ENCODE assay signal across 9 mouse cellular contexts in genomic region chr7:27685681-27686080, GRCm38 (mm10). TPM values are rescaled to one million over a fixed set of nuclear protein-coding genes. Genes with fewer than 3 reads are reported as not detected.
DNase-seq lines count a peak whose midpoint lies in the region; ATAC-seq lines count a peak whose summit lies in the region.
"Had no signal": no experiment of that assay in that cellular context is flagged by ENCODE, and none has a peak within 500 bp of the region (broad histone marks: within the 10 kb centered on the region; RNA-seq: fewer than 3 reads in every experiment).

No protein-coding gene starts in this region.

- H3K4me2 ChIP-seq in embryonic facial prominence, embryonic 15.5 days (replicated peaks), result peak overlapping the region; percentile 28; the same call in 1 of the 2 replicates
- peak overlapping the region; percentile 10; the same call in 1 of the 2 replicates for H3K4me2 ChIP-seq in stomach, embryonic 15.5 days

- DNase-seq in CD4-positive, CD25-positive, alpha-beta regulatory T cell, adult 2 months (ENCODE audit: low read depth, low spot score), result peak; percentile 54
- peak; percentile 73 for DNase-seq in A20 (ENCODE audit: low read depth, low spot score)
- peak; percentile 22 for DNase-seq in lung, postnatal 10 days
- no peak for DNase-seq in urinary bladder, postnatal 25 days (ENCODE audit: low spot score)

- H3K27ac ChIP-seq in embryonic facial prominence, embryonic 15.5 days (replicated peaks), result no peak overlapping the region
- H3K27ac ChIP-seq in stomach, embryonic 15.5 days, result no peak overlapping the region

- no peaks in the 10 kb centered on the region for H3K36me3 ChIP-seq in embryonic facial prominence, embryonic 15.5 days
- H3K36me3 ChIP-seq in stomach, embryonic 15.5 days, result no peaks in the 10 kb centered on the region

- H3K4me1 ChIP-seq in embryonic facial prominence, embryonic 15.5 days, result peaks cover 11% of the 10 kb centered on the region
- peaks cover 4% of the 10 kb centered on the region; the same call in 1 of the 2 replicates for H3K4me1 ChIP-seq in stomach, embryonic 15.5 days

- H3K9me3 ChIP-seq in embryonic facial prominence, embryonic 15.5 days (replicated peaks), result no peaks in the 10 kb centered on the region
- H3K9me3 ChIP-seq in stomach, embryonic 15.5 days, result no peaks in the 10 kb centered on the region

- ATAC-seq in CD4-positive, CD25-positive, alpha-beta regulatory T cell, adult 4 months, result no peak
- no peak for ATAC-seq in embryonic facial prominence, embryonic 15.5 days (ENCODE audit: insufficient number of reproducible peaks, low FRiP score, low TSS enrichment, low read depth)
- no peak for ATAC-seq in stomach, embryonic 15.5 days (ENCODE audit: insufficient read depth, low FRiP score, low read depth)
- ATAC-seq in monocyte, adult 5-6 weeks (replicated peaks; ENCODE audit: insufficient number of reproducible peaks, low FRiP score, low TSS enrichment, poor library complexity, severe bottlenecking), result no peak

- H3K4me3 ChIP-seq in embryonic facial prominence, embryonic 15.5 days (replicated peaks), result no peak overlapping the region
- H3K4me3 ChIP-seq in stomach, embryonic 15.5 days (replicated peaks), result no peak overlapping the region

- no peak overlapping the region for H3K9ac ChIP-seq in embryonic facial prominence, embryonic 15.5 days
- H3K9ac ChIP-seq in stomach, embryonic 15.5 days, result no peak overlapping the region

- no peaks in the 10 kb centered on the region for H3K27me3 ChIP-seq in embryonic facial prominence, embryonic 15.5 days
- H3K27me3 ChIP-seq in stomach, embryonic 15.5 days (replicated peaks), result no peaks in the 10 kb centered on the region

- WGBS in embryonic facial prominence, embryonic 15.5 days, result under 1% methylated on average over 6 of the region's 6 CpGs
- WGBS in stomach, embryonic 15.5 days, result 1% methylated on average over 6 of the region's 6 CpGs

RNA-seq across cellular contexts. Expression of gene Zfp607b, which starts 3.5 kb away (rescaled TPM):
- 1 to 10 TPM; 3.0 to 3.6 TPM for polyA plus RNA-seq in CD4-positive, CD25-positive, alpha-beta regulatory T cell, adult 4 months (2017; shearing (Covaris generic))
- polyA plus RNA-seq in embryonic facial prominence, embryonic 15.5 days (2015; fragmentation: Nextera tagmentation; extraction: Ambion mirVana), result 3.6 and 4.9 TPM in 2 replicates
- polyA plus RNA-seq in stomach, embryonic 15.5 days (2015; fragmentation: Nextera tagmentation; extraction: Ambion mirVana), result 2.9 and 4.2 TPM in 2 replicates
- total RNA-seq in monocyte, adult 5-6 weeks (2017), result 0.58 to 1.4 TPM in 2 of 3 replicates, not detected in the other

RNA-seq across cellular contexts. Expression of gene Map3k10, which starts 11.3 kb away (rescaled TPM):
- 1 to 10 TPM in 1 of 2 experiments, under 1 TPM in 1; 0.76 to 1.5 TPM for polyA plus RNA-seq in CD4-positive, CD25-positive, alpha-beta regulatory T cell, adult 4 months (2017; shearing (Covaris generic))
- polyA plus RNA-seq in embryonic facial prominence, embryonic 15.5 days (2015; fragmentation: Nextera tagmentation; extraction: Ambion mirVana), result 10.1 and 11.3 TPM in 2 replicates
- 7.1 and 8.3 TPM in 2 replicates for polyA plus RNA-seq in stomach, embryonic 15.5 days (2015; fragmentation: Nextera tagmentation; extraction: Ambion mirVana)
- total RNA-seq in monocyte, adult 5-6 weeks (2017), result 3.2 to 18.5 TPM (median 4.4 TPM) in 3 replicates

RNA-seq across cellular contexts. Expression of gene Ttc9b, which starts 32.0 kb away (rescaled TPM):
- not detected for polyA plus RNA-seq in CD4-positive, CD25-positive, alpha-beta regulatory T cell, adult 4 months (2017; shearing (Covaris generic))
- polyA plus RNA-seq in embryonic facial prominence, embryonic 15.5 days (2015; fragmentation: Nextera tagmentation; extraction: Ambion mirVana), result 0.60 and 1.3 TPM in 2 replicates
- 1.6 and 1.8 TPM in 2 replicates for polyA plus RNA-seq in stomach, embryonic 15.5 days (2015; fragmentation: Nextera tagmentation; extraction: Ambion mirVana)
- not detected in 3 replicates for total RNA-seq in monocyte, adult 5-6 weeks (2017)
- total RNA-seq: heart, postnatal 10 days had no signal

RNA-seq across cellular contexts. Expression of gene Zfp60, which starts 45.5 kb away (rescaled TPM):
- polyA plus RNA-seq in CD4-positive, CD25-positive, alpha-beta regulatory T cell, adult 4 months (2017; shearing (Covaris generic)), result 10 to 100 TPM; 11.7 to 19.1 TPM
- polyA plus RNA-seq in embryonic facial prominence, embryonic 15.5 days (2015; fragmentation: Nextera tagmentation; extraction: Ambion mirVana), result 37.7 and 38.2 TPM in 2 replicates
- 27.1 and 30.8 TPM in 2 replicates for polyA plus RNA-seq in stomach, embryonic 15.5 days (2015; fragmentation: Nextera tagmentation; extraction: Ambion mirVana)
- 5.2 to 9.4 TPM (median 7.4 TPM) in 3 replicates for total RNA-seq in monocyte, adult 5-6 weeks (2017)
